Mouse (Mus musculus) central nervous system, embryonic 11.5 days (tissue): Measurements from ENCODE around the gene Scyl2. TPM values are rescaled to one million over a fixed set of nuclear protein-coding genes. Genes with fewer than 3 reads are reported as not detected.

ENCODE experiments used
- polyA plus RNA-seq: library from polyadenylated mRNA; depleted of rRNA; stranded (reverse); fragments of >200 nt; gene quantifications from 2 replicates; pipeline ENCODE4 v1.2.3, GENCODE M21; 2012; rRNA removed

Scyl2 gene
- 28.6 and 36.3 TPM in 2 replicates for polyA plus RNA-seq

DNA sequence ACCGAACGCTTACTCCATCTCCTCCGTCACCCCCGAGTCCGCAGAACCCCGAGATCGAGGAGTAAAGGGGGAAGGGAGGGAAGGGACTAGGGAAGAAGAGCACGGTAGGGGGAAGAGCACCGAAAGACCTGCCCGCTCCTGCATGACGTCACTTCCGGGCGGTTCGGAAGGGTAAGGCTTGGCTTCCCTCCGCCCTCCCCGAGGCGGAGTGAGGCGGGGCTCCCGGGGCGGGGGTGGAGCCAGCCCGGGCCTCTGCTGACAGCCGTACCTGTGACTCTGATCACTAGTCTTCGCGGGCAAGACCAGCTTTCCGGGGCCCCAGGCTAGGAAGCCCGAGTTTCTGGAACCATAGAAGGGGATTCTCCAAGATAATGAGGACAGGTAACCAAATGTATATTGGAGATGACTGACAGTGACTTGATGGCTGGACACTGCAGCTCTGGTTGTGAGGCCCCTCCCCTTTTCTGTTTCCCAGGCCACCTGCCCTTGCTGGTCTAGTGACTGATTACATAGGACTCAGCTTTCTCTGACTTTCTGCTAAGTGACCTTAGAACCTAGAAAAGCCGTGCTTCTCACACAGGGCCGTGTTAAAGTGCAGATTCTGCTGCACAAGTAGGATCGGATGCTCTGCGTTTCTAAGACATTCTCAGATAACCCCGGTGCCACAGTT is at the start of gene Scyl2:
Scyl2 (minus strand) TSS at position 147 of the 670 bp plus-strand sequence.

DNA sequence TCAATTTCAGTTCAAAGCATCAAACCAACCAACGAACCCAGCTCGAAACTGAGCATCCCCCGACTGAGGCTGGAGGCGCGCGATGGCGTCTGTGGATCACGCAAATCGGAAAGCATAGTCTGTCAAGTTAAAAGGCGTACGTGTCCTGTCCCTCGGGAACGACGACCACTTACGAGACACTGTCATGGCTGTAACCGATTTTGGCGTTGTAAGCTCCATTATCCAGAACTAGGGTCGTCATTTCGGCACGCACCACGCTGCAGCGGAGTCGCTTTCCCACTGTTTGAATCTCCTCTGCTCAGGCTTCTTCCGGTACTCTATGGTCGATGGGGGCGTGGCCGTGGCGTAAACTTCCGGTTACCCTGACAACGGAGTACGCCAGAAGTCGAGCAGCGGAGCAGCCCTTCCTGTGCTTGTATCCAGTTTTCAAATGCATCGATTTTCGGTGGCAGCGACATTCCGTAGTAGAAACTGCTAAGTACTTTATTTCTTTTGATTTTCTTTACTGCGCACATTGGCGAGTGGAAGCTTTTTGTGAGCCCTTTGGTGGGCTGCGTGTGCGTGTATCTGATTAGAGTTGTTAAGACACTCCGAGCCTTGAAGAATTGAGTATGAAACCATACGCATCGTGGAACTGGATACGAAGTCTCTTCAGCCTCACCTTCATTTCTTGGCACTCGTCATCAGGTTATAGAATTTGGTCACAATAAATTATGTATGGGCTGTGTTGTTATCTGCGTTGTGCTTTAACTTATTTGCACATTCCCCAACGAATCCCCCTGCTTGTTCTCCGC is 46.1 kb upstream of the Scyl2 start, which contains the start of gene Actr6:
Actr6 (minus strand) TSS at position 295 of the 794 bp plus-strand sequence.

DNA sequence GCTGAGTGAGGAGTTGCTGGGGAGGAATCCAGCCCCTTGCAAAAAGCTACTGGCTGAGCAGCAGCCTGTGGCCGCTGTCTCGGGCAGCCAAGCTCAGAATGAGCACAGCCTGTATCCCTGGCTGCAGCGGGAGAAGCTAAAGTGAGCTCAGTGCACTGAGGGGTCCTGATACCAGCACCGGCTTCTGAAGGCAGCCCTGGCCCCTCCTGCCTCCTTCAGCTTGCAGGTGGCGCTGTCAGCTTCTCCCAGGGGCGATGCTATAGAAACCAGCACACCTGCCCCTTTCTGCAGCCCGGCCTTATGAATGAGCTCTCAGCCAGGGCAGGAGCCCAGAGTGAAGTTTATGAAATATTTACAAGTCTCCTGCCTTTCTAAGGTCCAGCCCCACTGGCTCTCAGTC is 65.0 kb downstream of the Scyl2 start, which contains the start of gene Slc17a8:
Slc17a8 (minus strand) TSS at position 125 of the 400 bp plus-strand sequence.

Other genes with a start within 250 kb of the Scyl2 start
- gene Gas2l3, start 242.3 kb downstream of the Scyl2 start, polyA plus RNA-seq: 5.2 and 7.9 TPM in 2 replicates
- 0.12 and 0.19 TPM in 2 replicates for gene Nr1h4, start 152.7 kb downstream of the Scyl2 start, polyA plus RNA-seq
- 0.91 and 1.5 TPM in 2 replicates for gene Slc17a8, start 65.0 kb downstream of the Scyl2 start, polyA plus RNA-seq
- gene Actr6, start 46.0 kb upstream of the Scyl2 start, polyA plus RNA-seq: 16.1 and 21.0 TPM in 2 replicates
- 47.8 and 58.4 TPM in 2 replicates for gene Uhrf1bp1l, start 58.7 kb upstream of the Scyl2 start, polyA plus RNA-seq
- 5.6 and 6.8 TPM in 2 replicates for gene Anks1b, start 187.2 kb upstream of the Scyl2 start, polyA plus RNA-seq